Mouse (Mus musculus) kidney, adult 2 months (tissue): ENCODE results near the gene Spin1.
"Not testable (repeated sequence)": the region's sequence is repeated elsewhere in the genome, so short reads cannot be mapped to it uniquely, and the experiment has no call there.

Source experiments
- CTCF ChIP-seq: fragments of 200-500 bp; conservative IDR thresholded peaks from 2 replicates; pipeline ENCODE4 v1.5.1; 2011; ENCODE audit warnings: low read depth, mild to moderate bottlenecking, control low read depth, low read length, moderate library complexity, mixed read lengths; ENCODE audit not compliant: insufficient read depth, insufficient read length
- POLR2A ChIP-seq: fragments of 200-500 bp; IDR thresholded peaks from one replicate; pipeline ENCODE4 v1.6.1; 2011; ENCODE audit warnings: low read depth, low read length, control low read depth

GRCm38 (mm10) chr13:51076191-51076590 is 24.5 kb upstream of the Spin1 start:
- not testable (repeated sequence) for TF ChIP-seq POLR2A, CTCF
